Mouse (Mus musculus) stomach, embryonic 16.5 days (tissue): ENCODE results near the gene Sarnp. TPM values are rescaled to one million over a fixed set of nuclear protein-coding genes. Genes with fewer than 3 reads are reported as not detected.

ENCODE experiments used
- ATAC-seq: fragments of 200-750 bp; cut with Nextera tagmentation; 2 replicates; pipeline ENCODE4 v1.8.0; 2017; ENCODE audit warnings: moderate number of reproducible peaks, moderate TSS enrichment; ENCODE audit not compliant: insufficient read depth, low FRiP score
- H3K27ac ChIP-seq: fragments of 300-500 bp; sonication (generic); 2 replicates; pipeline ENCODE4 v1.5.1; 2014; ENCODE audit warnings: low read length
- H3K27me3 ChIP-seq: fragments of 300-500 bp; sonication (generic); 2 replicates; pipeline ENCODE4 v1.6.1; 2014; ENCODE audit warnings: low read length, control low read depth, mixed read lengths; ENCODE audit not compliant: control insufficient read depth, insufficient read depth
- H3K36me3 ChIP-seq: fragments of 300-500 bp; sonication (generic); 2 replicates; pipeline ENCODE4 v1.6.1; 2014; ENCODE audit warnings: low read length; ENCODE audit not compliant: control insufficient read depth, insufficient read depth
- H3K4me1 ChIP-seq: fragments of 300-500 bp; sonication (generic); 2 replicates; pipeline ENCODE4 v1.6.1; 2014; ENCODE audit warnings: low read length, control low read depth, mixed read lengths; ENCODE audit not compliant: control insufficient read depth, insufficient read depth
- H3K4me2 ChIP-seq: fragments of 300-500 bp; sonication (generic); 2 replicates; pipeline ENCODE4 v1.6.1; 2014; ENCODE audit warnings: low read depth, low read length, mixed read lengths
- H3K4me3 ChIP-seq: fragments of 300-500 bp; sonication (generic); replicated peaks from 2 replicates; pipeline ENCODE4 v1.5.1; 2014; ENCODE audit warnings: mild to moderate bottlenecking, low read length
- H3K9ac ChIP-seq: fragments of 300-500 bp; sonication (generic); 2 replicates; pipeline ENCODE4 v1.6.1; 2014; ENCODE audit warnings: low read length
- H3K9me3 ChIP-seq: fragments of 300-500 bp; sonication (generic); replicated peaks from 2 replicates; pipeline ENCODE4 v1.6.1; 2016; ENCODE audit warnings: low read length, control low read depth; ENCODE audit not compliant: control insufficient read depth
- WGBS: fragments of 180-500 bp; shearing (Covaris S2); extraction: QIAGEN DNeasy Blood & Tissue Kit; methylation state at CpG from one replicate; pipeline ENCODE4 v1.1.7; 2014; 5-methylcytosine and 5-hydroxymethylcytosine counted together
- polyA plus RNA-seq: library from polyadenylated mRNA; unstranded; fragments of >200 nt; fragmentation: Nextera tagmentation; extraction: Ambion mirVana; gene quantifications from 2 replicates; pipeline ENCODE4 v1.2.1, GENCODE M21; 2015

Gene Sarnp
- polyA plus RNA-seq, 1 experiment from 2014 or later = 184 TPM

GRCm38 (mm10) chr10:128921883-128922821 is 105.0 kb downstream of the Sarnp start:
- Histone ChIP-seq H3K9ac (peak overlapping the region; percentile 87), H3K4me2 (peak overlapping the region; percentile 79), H3K9me3 (no peaks in the 10 kb centered on the region), H3K4me1 (peaks cover 52% of the 10 kb centered on the region), H3K4me3 (peak overlapping the region; percentile 81), H3K27ac (peak overlapping the region; percentile 97), H3K36me3 (no peaks in the 10 kb centered on the region), H3K27me3 (no peaks in the 10 kb centered on the region)
- 61% methylated on average over 16 of the region's 16 CpGs for WGBS
- ATAC-seq = no peak

- ATAC-seq = no peak
- peaks cover 52% of the 10 kb centered on the region for H3K4me1 ChIP-seq
- peak within 1 kb of the TSS; percentile 87 for H3K9ac ChIP-seq
- 11% methylated on average over 1 of the region's 1 CpGs for WGBS
- H3K4me2 ChIP-seq = peak within 1 kb of the TSS; percentile 79
- no peaks in the 10 kb centered on the region for H3K9me3 ChIP-seq
- H3K27me3 ChIP-seq = no peaks in the 10 kb centered on the region
- H3K36me3 ChIP-seq = no peaks in the 10 kb centered on the region
- peak within 1 kb of the TSS; percentile 97 for H3K27ac ChIP-seq
- peak within 1 kb of the TSS; percentile 81 for H3K4me3 ChIP-seq
Observed at GRCm38 (mm10) chr10:128922822-128923012, 105.6 kb downstream of the Sarnp start, which contains the start of gene Rdh5. Gene Rdh5 (minus strand): TSS chr10:128922888.

- WGBS = 1% methylated on average over 42 of the region's 42 CpGs
- H3K4me1 ChIP-seq = peaks cover 51% of the 10 kb centered on the region
Observed at GRCm38 (mm10) chr10:128923013-128923691, 106.0 kb downstream of the Sarnp start.

GRCm38 (mm10) chr10:128923935-128924334 is 106.8 kb downstream of the Sarnp start, which contains the start of gene Bloc1s1:
Gene Bloc1s1 (minus strand): TSS chr10:128924035.
- WGBS = 53% methylated on average over 9 of the region's 9 CpGs
- Histone ChIP-seq H3K4me2 (peak within 1 kb of the TSS; percentile 79), H3K9me3 (no peaks in the 10 kb centered on the region), H3K27me3 (no peaks in the 10 kb centered on the region; the same call in 1 of the 2 replicates), H3K9ac (peak within 1 kb of the TSS; percentile 87), H3K4me1 (peaks cover 45% of the 10 kb centered on the region), H3K4me3 (peak within 1 kb of the TSS; percentile 81), H3K27ac (peak within 1 kb of the TSS; percentile 97), H3K36me3 (no peaks in the 10 kb centered on the region)
- ATAC-seq = no peak

More at GRCm38 (mm10) chr10:128923013-128923691, 106.0 kb downstream of the Sarnp start:
- Histone ChIP-seq H3K27ac (peak overlapping the region; percentile 97), H3K4me2 (peak overlapping the region; percentile 79), H3K9ac (peak overlapping the region; percentile 87), H3K27me3 (no peaks in the 10 kb centered on the region), H3K9me3 (no peaks in the 10 kb centered on the region), H3K36me3 (no peaks in the 10 kb centered on the region), H3K4me3 (peak overlapping the region; percentile 81)
- ATAC-seq = peak; percentile 93

Other genes with a start within 250 kb of the Sarnp start
- 32.0 and 38.0 TPM in 2 replicates for gene Erbb3, start 227.7 kb upstream of the Sarnp start, polyA plus RNA-seq
- gene Rps26, start 190.6 kb upstream of the Sarnp start, polyA plus RNA-seq = 553 and 704 TPM in 2 replicates
- 2.1 and 2.5 TPM in 2 replicates for gene Ikzf4, start 171.3 kb upstream of the Sarnp start, polyA plus RNA-seq
- 17.7 and 24.4 TPM in 2 replicates for gene Suox, start 143.3 kb upstream of the Sarnp start, polyA plus RNA-seq
- 85.1 and 87.8 TPM in 2 replicates for gene Rab5b, start 121.1 kb upstream of the Sarnp start, polyA plus RNA-seq
- 1.6 and 3.0 TPM in 2 replicates for gene Pmel, start 113.1 kb upstream of the Sarnp start, polyA plus RNA-seq
- 76.7 and 81.2 TPM in 2 replicates for gene Cdk2, start 112.3 kb upstream of the Sarnp start, polyA plus RNA-seq
- gene Dgka, start 72.5 kb upstream of the Sarnp start, polyA plus RNA-seq = 28.2 and 36.1 TPM in 2 replicates
- gene Pym1, start 69.4 kb upstream of the Sarnp start, polyA plus RNA-seq = 35.0 and 36.2 TPM in 2 replicates
- gene Mmp19, start 26.4 kb upstream of the Sarnp start, polyA plus RNA-seq = 2.2 and 3.5 TPM in 2 replicates
- 54.1 and 59.5 TPM in 2 replicates for gene Dnajc14, start 13.3 kb upstream of the Sarnp start, polyA plus RNA-seq
- 17.3 and 18.2 TPM in 2 replicates for gene Tmem198b, start 13.0 kb upstream of the Sarnp start, polyA plus RNA-seq
- gene Ormdl2, start 4.3 kb downstream of the Sarnp start, polyA plus RNA-seq = 84.9 and 103 TPM in 2 replicates
- 2.8 and 2.9 TPM in 2 replicates for gene Gdf11, start 74.4 kb downstream of the Sarnp start, polyA plus RNA-seq
- gene Cd63, start 83.7 kb downstream of the Sarnp start, polyA plus RNA-seq = 756 and 798 TPM in 2 replicates
- 16.6 and 18.7 TPM in 2 replicates for gene Rdh5, start 105.6 kb downstream of the Sarnp start, polyA plus RNA-seq
- 194 and 206 TPM in 2 replicates for gene Bloc1s1, start 106.7 kb downstream of the Sarnp start, polyA plus RNA-seq
- 7.9 and 12.4 TPM in 2 replicates for gene Itga7, start 116.5 kb downstream of the Sarnp start, polyA plus RNA-seq
- gene Mettl7b, start 143.7 kb downstream of the Sarnp start, polyA plus RNA-seq = 3.4 and 3.6 TPM in 2 replicates
- not detected in 2 replicates for gene Olfr9, start 172.1 kb downstream of the Sarnp start, polyA plus RNA-seq
- gene Olfr763, start 193.5 kb downstream of the Sarnp start, polyA plus RNA-seq = not detected in 2 replicates
- gene Olfr764-ps1, start 222.6 kb downstream of the Sarnp start, polyA plus RNA-seq = not detected in 2 replicates
- gene Olfr765, start 232.7 kb downstream of the Sarnp start, polyA plus RNA-seq = not detected in 2 replicates